In genomic region chr13:41456292-41457029, GRCm38 (mm10) we compare ENCODE assay signal across 11 mouse cellular contexts. TPM values are rescaled to one million over a fixed set of nuclear protein-coding genes. Genes with fewer than 3 reads are reported as not detected.
DNase-seq lines count a peak whose midpoint lies in the region; ATAC-seq and TF ChIP-seq lines count a peak whose summit lies in the region.
"Had no signal": no experiment of that assay in that cellular context is flagged by ENCODE, and none has a peak within 500 bp of the region (broad histone marks: within the 10 kb centered on the region; RNA-seq: fewer than 3 reads in every experiment).

No protein-coding gene starts in this region.

- no peaks in the 10 kb centered on the region for H3K9me3 ChIP-seq in heart, postnatal 0 days (replicated peaks; ENCODE audit: control insufficient read depth, low read length)
- no peaks in the 10 kb centered on the region for H3K9me3 ChIP-seq in heart, embryonic 10.5 days
- no peaks in the 10 kb centered on the region for H3K9me3 ChIP-seq in intestine, postnatal 0 days (ENCODE audit: control insufficient read depth)
- H3K9me3 ChIP-seq in forebrain, embryonic 13.5 days (replicated peaks) = no peaks in the 10 kb centered on the region

- H3K4me2 ChIP-seq in heart, postnatal 0 days (ENCODE audit: low read depth, low read length) = no peak overlapping the region
- H3K4me2 ChIP-seq in intestine, postnatal 0 days (replicated peaks; ENCODE audit: low read depth) = no peak overlapping the region
- H3K4me2 ChIP-seq in forebrain, embryonic 13.5 days = no peak overlapping the region

- H3K9ac ChIP-seq in heart, postnatal 0 days (replicated peaks; ENCODE audit: low read depth, low read length) = no peak overlapping the region
- no peak overlapping the region for H3K9ac ChIP-seq in intestine, postnatal 0 days (ENCODE audit: low read depth, low read length)
- H3K9ac ChIP-seq in forebrain, embryonic 13.5 days = no peak overlapping the region

- no peaks in the 10 kb centered on the region for H3K36me3 ChIP-seq in heart, postnatal 0 days (replicated peaks; ENCODE audit: control insufficient read depth, insufficient read depth, low read length)
- no peaks in the 10 kb centered on the region for H3K36me3 ChIP-seq in heart, embryonic 10.5 days
- H3K36me3 ChIP-seq in intestine, postnatal 0 days (ENCODE audit: control insufficient read depth, insufficient read depth) = no peaks in the 10 kb centered on the region
- H3K36me3 ChIP-seq in forebrain, embryonic 13.5 days (ENCODE audit: poor library complexity, severe bottlenecking) = no peaks in the 10 kb centered on the region

- DNase-seq in heart, postnatal 0 days (ENCODE audit: low spot score) = no peak
- no peak for DNase-seq in heart, embryonic 10.5 days (ENCODE audit: low spot score)
- DNase-seq in retina, postnatal 1 day = peak; percentile 63
- DNase-seq in retina, embryonic 14.5 days (ENCODE audit: low spot score) = no peak
- DNase-seq in embryo, embryonic 9.5 days (ENCODE audit: extremely low spot score) = no peak
- DNase-seq: adrenal gland, adult 8-10 months; cerebellum, adult 11-12 months; thymus, postnatal 36 days had no signal

- 28% methylated on average over 14 of the region's 14 CpGs for WGBS in heart, postnatal 0 days
- 35% methylated on average over 14 of the region's 14 CpGs for WGBS in heart, embryonic 10.5 days
- 41% methylated on average over 14 of the region's 14 CpGs for WGBS in intestine, postnatal 0 days
- WGBS in forebrain, embryonic 13.5 days = 75% methylated on average over 14 of the region's 14 CpGs

- peaks cover 7% of the 10 kb centered on the region for H3K4me1 ChIP-seq in heart, postnatal 0 days (ENCODE audit: control insufficient read depth, insufficient read depth)
- H3K4me1 ChIP-seq in heart, embryonic 10.5 days = peaks cover 25% of the 10 kb centered on the region
- peaks cover 26% of the 10 kb centered on the region; the same call in 1 of the 2 replicates for H3K4me1 ChIP-seq in intestine, postnatal 0 days (replicated peaks; ENCODE audit: control insufficient read depth, insufficient read depth, low read length)
- H3K4me1 ChIP-seq in forebrain, embryonic 13.5 days = 0 out of 2 replicates have a peak, but pooled peaks cover 4% of the 10 kb centered on the region

- TF ChIP-seq EP300 in heart, postnatal 0 days (IDR thresholded peaks at IDR 0.05; ENCODE audit: low read depth) = no peak

- ATAC-seq in heart, postnatal 0 days (ENCODE audit: insufficient read depth, low read depth) = peak; percentile 41; the same call in 1 of the 2 replicates
- ATAC-seq in intestine, postnatal 0 days = peak; percentile 5; the same call in 1 of the 2 replicates
- no peak for ATAC-seq in forebrain, embryonic 13.5 days
- no peak for ATAC-seq in megakaryocyte, adult 5-6 weeks (ENCODE audit: poor library complexity, severe bottlenecking)

- peaks cover 83% of the 10 kb centered on the region for H3K27me3 ChIP-seq in heart, postnatal 0 days (ENCODE audit: control insufficient read depth, insufficient read depth, low read length)
- H3K27me3 ChIP-seq in heart, embryonic 10.5 days (ENCODE audit: insufficient read depth, poor library complexity, severe bottlenecking) = peaks cover 82% of the 10 kb centered on the region
- no peaks in the 10 kb centered on the region for H3K27me3 ChIP-seq in intestine, postnatal 0 days (replicated peaks; ENCODE audit: control insufficient read depth, insufficient read depth, low read length)
- H3K27me3 ChIP-seq in forebrain, embryonic 13.5 days = no peaks in the 10 kb centered on the region

- TF ChIP-seq CTCF in heart, postnatal 0 days (IDR thresholded peaks at IDR 0.05; ENCODE audit: low read depth) = no peak
- TF ChIP-seq CTCF in intestine, postnatal 0 days (IDR thresholded peaks at IDR 0.05; ENCODE audit: low read depth) = no peak

- no peak overlapping the region for H3K4me3 ChIP-seq in heart, postnatal 0 days (ENCODE audit: low read depth, low read length)
- no peak overlapping the region for H3K4me3 ChIP-seq in heart, embryonic 10.5 days
- no peak overlapping the region for H3K4me3 ChIP-seq in intestine, postnatal 0 days (ENCODE audit: low read depth, low read length)
- H3K4me3 ChIP-seq in forebrain, embryonic 13.5 days = no peak overlapping the region

- H3K27ac ChIP-seq in heart, postnatal 0 days (ENCODE audit: low read depth) = no peak overlapping the region
- H3K27ac ChIP-seq in heart, embryonic 10.5 days = no peak overlapping the region; the same call in 1 of the 2 replicates
- no peak overlapping the region for H3K27ac ChIP-seq in intestine, postnatal 0 days (ENCODE audit: low read depth, low read length)
- H3K27ac ChIP-seq in forebrain, embryonic 13.5 days = no peak overlapping the region

RNA-seq across cellular contexts. Expression of gene Nedd9, which starts 30.7 kb away (rescaled TPM):
- total RNA-seq in heart, postnatal 0 days (2014; rRNA removed; ENCODE audit: low replicate concordance) = 28.2 and 42.6 TPM in 2 replicates
- polyA plus RNA-seq in heart, postnatal 0 days (2015; fragmentation: Nextera tagmentation; extraction: Ambion mirVana) = 9.0 and 10.1 TPM in 2 replicates
- 14.7 and 15.8 TPM in 2 replicates for polyA plus RNA-seq in heart, embryonic 10.5 days (2016; fragmentation: Nextera tagmentation; extraction: Ambion mirVana)
- 17.6 and 18.9 TPM in 2 replicates for polyA plus RNA-seq in intestine, postnatal 0 days (2015; fragmentation: Nextera tagmentation; extraction: Ambion mirVana)
- 19.5 and 22.2 TPM in 2 replicates for polyA plus RNA-seq in forebrain, embryonic 13.5 days (2015; fragmentation: Nextera tagmentation; extraction: Ambion mirVana)
- total RNA-seq in megakaryocyte, adult 5-6 weeks (2015) = 50.6 and 64.3 TPM in 2 replicates
- 74.0 and 85.5 TPM in 2 replicates for total RNA-seq in megakaryocyte, adult 5-6 weeks (2017)

Comparison
In these comparisons a context has a peak if more than half of its experiments do, and no peak if none do; other contexts are left out.
1. ATAC-seq: peak in heart, postnatal 0 days (single experiment) and intestine, postnatal 0 days (single experiment); none in forebrain, embryonic 13.5 days (single experiment) and megakaryocyte, adult 5-6 weeks (single experiment).